Mouse (Mus musculus) spleen, adult 12 weeks (tissue): ENCODE data around the gene Cntnap2.
"Not testable (repeated sequence)": the region's sequence is repeated elsewhere in the genome, so short reads cannot be mapped to it uniquely, and the experiment has no call there.

ENCODE experiments used
- DNase-seq: peaks from one replicate; pipeline ENCODE4 v3.0.0; 2022; ENCODE audit warnings: low spot score

Cntnap2 gene

GRCm38 (mm10) chr6:47243863-47244606, 2184.9 kb downstream of the Cntnap2 start:
- no peak for DNase-seq

- no peak for DNase-seq
These were observed 2185.5 kb downstream of the Cntnap2 start for GRCm38 (mm10) chr6:47244642-47245041.

GRCm38 (mm10) chr6:47255270-47255669, 2196.1 kb downstream of the Cntnap2 start:
- DNase-seq: no peak

- DNase-seq: no peak
These were observed 2197.2 kb downstream of the Cntnap2 start for GRCm38 (mm10) chr6:47256227-47256887.

GRCm38 (mm10) chr6:47256918-47257506, 2197.9 kb downstream of the Cntnap2 start:
- DNase-seq: no peak

- no peak for DNase-seq
These were observed 2200.5 kb downstream of the Cntnap2 start for GRCm38 (mm10) chr6:47259626-47260114.

- no peak for DNase-seq
These were observed 2208.1 kb downstream of the Cntnap2 start for GRCm38 (mm10) chr6:47267236-47267635.

GRCm38 (mm10) chr6:47269455-47269854, 2210.3 kb downstream of the Cntnap2 start:
- DNase-seq: no peak

GRCm38 (mm10) chr6:47271576-47271975, 2212.4 kb downstream of the Cntnap2 start:
- no peak for DNase-seq

GRCm38 (mm10) chr6:47272606-47273575, 2213.7 kb downstream of the Cntnap2 start:
- no peak for DNase-seq

GRCm38 (mm10) chr6:47275065-47275464, 2215.9 kb downstream of the Cntnap2 start:
- DNase-seq: no peak

- no peak for DNase-seq
These were observed 2220.0 kb downstream of the Cntnap2 start for GRCm38 (mm10) chr6:47279183-47279582.

- no peak for DNase-seq
These were observed 2222.4 kb downstream of the Cntnap2 start for GRCm38 (mm10) chr6:47281584-47281983.

- DNase-seq: no peak
These were observed 2225.6 kb downstream of the Cntnap2 start for GRCm38 (mm10) chr6:47284794-47285193.

GRCm38 (mm10) chr6:47285742-47286141, 2226.6 kb downstream of the Cntnap2 start:
- DNase-seq: no peak

GRCm38 (mm10) chr6:47286247-47286967, 2227.2 kb downstream of the Cntnap2 start:
- not testable (repeated sequence) for DNase-seq

- no peak for DNase-seq
These were observed 2228.6 kb downstream of the Cntnap2 start for GRCm38 (mm10) chr6:47287722-47288121.

- DNase-seq: no peak
These were observed 2232.8 kb downstream of the Cntnap2 start for GRCm38 (mm10) chr6:47291973-47292372.

GRCm38 (mm10) chr6:47292437-47292836, 2233.3 kb downstream of the Cntnap2 start:
- DNase-seq: no peak

- no peak for DNase-seq
These were observed 2235.3 kb downstream of the Cntnap2 start for GRCm38 (mm10) chr6:47294433-47294832.

- no peak for DNase-seq
These were observed 2245.8 kb downstream of the Cntnap2 start for GRCm38 (mm10) chr6:47304848-47305490.
